Mouse (Mus musculus): ENCODE measurements around the gene Scn7a.

- TF ChIP-seq CTCF (IDR thresholded peaks at IDR 0.05; ENCODE audit: control insufficient read depth, insufficient read depth, insufficient read length) (no peak), CEBPB (IDR thresholded peaks at IDR 0.05; ENCODE audit: low read depth) (no peak), USF1 (IDR thresholded peaks at IDR 0.05; ENCODE audit: low read depth) (no peak), MYOD1 (IDR thresholded peaks at IDR 0.05; ENCODE audit: control insufficient read depth, insufficient read length, low read depth) (no peak)
Observed at GRCm38 (mm10) chr2:66692300-66692699, 92.4 kb downstream of the Scn7a start.

Measured in C2C12 (cell line).